ENCODE assay signal across 9 mouse cellular contexts in genomic region chr8:110749500-110750170, GRCm38 (mm10). TPM values are rescaled to one million over a fixed set of nuclear protein-coding genes. Genes with fewer than 3 reads are reported as not detected.
A peak's percentile ranks its signal among the peaks of the same experiment; 100 is the strongest.
DNase-seq lines count a peak whose midpoint lies in the region; ATAC-seq and TF ChIP-seq lines count a peak whose summit lies in the region.
"Had no signal": no experiment of that assay in that cellular context is flagged by ENCODE, and none has a peak within 500 bp of the region (broad histone marks: within the 10 kb centered on the region; RNA-seq: fewer than 3 reads in every experiment).

No protein-coding gene starts in this region.

- H3K36me3 ChIP-seq in forebrain, postnatal 0 days (ENCODE audit: insufficient read depth), result no peaks in the 10 kb centered on the region
- H3K36me3 ChIP-seq: liver, embryonic 15.5 days had no signal

- TF ChIP-seq CTCF in forebrain, postnatal 0 days (IDR thresholded peaks at IDR 0.05; ENCODE audit: low read depth), result peak; percentile 90

- H3K9me3 ChIP-seq in forebrain, postnatal 0 days (ENCODE audit: low read length), result no peaks in the 10 kb centered on the region
- H3K9me3 ChIP-seq: liver, embryonic 15.5 days had no signal

- no peaks in the 10 kb centered on the region for H3K4me1 ChIP-seq in forebrain, postnatal 0 days (ENCODE audit: insufficient read depth)
- H3K4me1 ChIP-seq: liver, embryonic 15.5 days had no signal

- H3K4me3 ChIP-seq in forebrain, postnatal 0 days (ENCODE audit: low read depth, low read length), result no peak overlapping the region
- H3K4me3 ChIP-seq: liver, embryonic 15.5 days had no signal

- ATAC-seq in forebrain, postnatal 0 days, result peak; percentile 84
- no peak for ATAC-seq in activated CD4-positive, CD25-positive, alpha-beta regulatory T cell, adult 4 months

- H3K9ac ChIP-seq in forebrain, postnatal 0 days, result no peak overlapping the region
- H3K9ac ChIP-seq: liver, embryonic 15.5 days had no signal

- H3K4me2 ChIP-seq in forebrain, postnatal 0 days (ENCODE audit: low read depth), result no peak overlapping the region
- H3K4me2 ChIP-seq: liver, embryonic 15.5 days had no signal

- peak; percentile 68 for DNase-seq in gastrocnemius, adult 18-20 months (ENCODE audit: low spot score)
- no peak for DNase-seq in gastrocnemius, postnatal 25 days
- peak; percentile 40 for DNase-seq in urinary bladder, postnatal 25 days (ENCODE audit: low spot score)
- no peak for DNase-seq in urinary bladder, postnatal 10 days (ENCODE audit: low spot score)
- DNase-seq in forebrain, postnatal 0 days, result peak; percentile 93
- DNase-seq in large intestine, adult 2 months (ENCODE audit: low read depth, low spot score), result peak; percentile 22
- peak; percentile 40 for DNase-seq in neural tube, embryonic 10.5 days (ENCODE audit: extremely low spot score, low spot score)

- H3K27me3 ChIP-seq in forebrain, postnatal 0 days (ENCODE audit: insufficient read depth, low read length), result no peaks in the 10 kb centered on the region; the same call in 1 of the 2 replicates
- H3K27me3 ChIP-seq: liver, embryonic 15.5 days had no signal

- WGBS in forebrain, postnatal 0 days, result 59% methylated on average over 10 of the region's 10 CpGs
- WGBS in large intestine, adult 2 months, result 56% methylated on average over 10 of the region's 10 CpGs

- no peak overlapping the region for H3K27ac ChIP-seq in forebrain, postnatal 0 days (ENCODE audit: low read depth, low read length)
- H3K27ac ChIP-seq: liver, embryonic 15.5 days had no signal

RNA-seq across cellular contexts. Expression of gene Mtss1l, which starts 28.4 kb away (rescaled TPM):
- total RNA-seq in gastrocnemius, adult 18-20 months (2021), result 100 to 1,000 TPM; 104 to 126 TPM
- total RNA-seq in gastrocnemius, postnatal 25 days (2021), result 10 to 100 TPM; 64.7 to 82.3 TPM
- total RNA-seq in forebrain, postnatal 0 days (2014; rRNA removed), result 55.2 and 71.1 TPM in 2 replicates
- 42.2 and 49.0 TPM in 2 replicates for polyA plus RNA-seq in forebrain, postnatal 0 days (2015; fragmentation: Nextera tagmentation; extraction: Ambion mirVana)
- 9.9 and 13.2 TPM in 2 replicates for polyA plus RNA-seq in large intestine, adult 2 months (2012; rRNA removed)
- polyA plus RNA-seq in activated CD4-positive, CD25-positive, alpha-beta regulatory T cell, adult 4 months (2017; shearing (Covaris generic)), result under 1 TPM in 1 of 2 experiments, not detected in 1; 0.21 TPM

RNA-seq across cellular contexts. Expression of gene Il34, which starts 56.1 kb away (rescaled TPM):
- total RNA-seq in gastrocnemius, adult 18-20 months (2021), result 1 to 10 TPM; 5.2 to 5.7 TPM
- total RNA-seq in gastrocnemius, postnatal 25 days (2021), result 1 to 10 TPM; 6.5 to 6.8 TPM
- total RNA-seq in forebrain, postnatal 0 days (2014; rRNA removed), result 10.2 and 11.1 TPM in 2 replicates
- polyA plus RNA-seq in forebrain, postnatal 0 days (2015; fragmentation: Nextera tagmentation; extraction: Ambion mirVana), result 8.8 and 9.1 TPM in 2 replicates
- 12.7 and 20.0 TPM in 2 replicates for polyA plus RNA-seq in large intestine, adult 2 months (2012; rRNA removed)
- polyA plus RNA-seq in activated CD4-positive, CD25-positive, alpha-beta regulatory T cell, adult 4 months (2017; shearing (Covaris generic)), result not detected

Comparison
In these comparisons a context has a peak if more than half of its experiments do, and no peak if none do; other contexts are left out.
1. DNase-seq: peak in gastrocnemius, adult 18-20 months (single experiment), urinary bladder, postnatal 25 days (single experiment), forebrain, postnatal 0 days (single experiment), large intestine, adult 2 months (single experiment) and neural tube, embryonic 10.5 days (single experiment); none in gastrocnemius, postnatal 25 days (single experiment) and urinary bladder, postnatal 10 days (single experiment).